Mouse (Mus musculus) megakaryocyte progenitor cell, adult 5-6 weeks (primary cell): ENCODE data around the gene Cnot2. TPM values are rescaled to one million over a fixed set of nuclear protein-coding genes. Genes with fewer than 3 reads are reported as not detected.

ENCODE experiments used
- ATAC-seq: replicated peaks from 2 replicates; pipeline ENCODE4 v1.8.0; 2016; ENCODE audit warnings: mild to moderate bottlenecking, moderate TSS enrichment, inconsistent platforms; ENCODE audit not compliant: poor library complexity
- total RNA-seq, 2 experiments: library from RNA; stranded (forward) in 1 of 2; stranded (reverse) in 1 of 2; fragments of 157-497, 149-512 nt in 1 of 2; fragments of 200-1000 nt in 1 of 2; gene quantifications; 2 replicates each; pipeline versions ENCODE4 v1.2.3 to v1.2.4; 2015 to 2017

The Cnot2 gene
- total RNA-seq, 2 experiments from 2014 or later, result 100 to 101 TPM

GRCm38 (mm10) chr10:116481917-116482316, 99.4 kb downstream of the Cnot2 start:
- ATAC-seq, result peak; percentile 94

GRCm38 (mm10) chr10:116480988-116481387, 100.3 kb downstream of the Cnot2 start:
- ATAC-seq, result no peak

GRCm38 (mm10) chr10:116476559-116476958, 104.8 kb downstream of the Cnot2 start:
- ATAC-seq, result no peak

GRCm38 (mm10) chr10:116475725-116476124, 105.6 kb downstream of the Cnot2 start:
- no peak for ATAC-seq

- ATAC-seq, result 0 out of 2 replicates have a peak, but pooled peaks have one; percentile 30
These were observed 107.4 kb downstream of the Cnot2 start, which contains the start of gene Kcnmb4 for GRCm38 (mm10) chr10:116473759-116474549. Gene Kcnmb4, minus strand, starts transcription at chr10:116473878.

- peak; percentile 61 for ATAC-seq
These were observed 108.1 kb downstream of the Cnot2 start for GRCm38 (mm10) chr10:116473071-116473758.

GRCm38 (mm10) chr10:116472579-116472978, 108.7 kb downstream of the Cnot2 start:
- no peak for ATAC-seq

- ATAC-seq, result no peak
These were observed 110.9 kb downstream of the Cnot2 start for GRCm38 (mm10) chr10:116470306-116470925.

GRCm38 (mm10) chr10:116468094-116468493, 113.2 kb downstream of the Cnot2 start:
- no peak for ATAC-seq

GRCm38 (mm10) chr10:116463753-116464345, 117.5 kb downstream of the Cnot2 start:
- ATAC-seq, result peak; percentile 63

- ATAC-seq, result no peak
These were observed 119.9 kb downstream of the Cnot2 start for GRCm38 (mm10) chr10:116461443-116461842.

GRCm38 (mm10) chr10:116458786-116459185, 122.5 kb downstream of the Cnot2 start:
- ATAC-seq, result no peak

- no peak for ATAC-seq
These were observed 128.5 kb downstream of the Cnot2 start for GRCm38 (mm10) chr10:116452771-116453170.

GRCm38 (mm10) chr10:116450621-116451020, 130.7 kb downstream of the Cnot2 start:
- ATAC-seq, result no peak

GRCm38 (mm10) chr10:116448166-116448565, 133.1 kb downstream of the Cnot2 start:
- ATAC-seq, result no peak

GRCm38 (mm10) chr10:116447176-116447575, 134.1 kb downstream of the Cnot2 start:
- ATAC-seq, result no peak

- no peak for ATAC-seq
These were observed 135.3 kb downstream of the Cnot2 start for GRCm38 (mm10) chr10:116446040-116446439.

- no peak for ATAC-seq
These were observed 136.5 kb downstream of the Cnot2 start for GRCm38 (mm10) chr10:116444826-116445225.

- ATAC-seq, result no peak
These were observed 136.9 kb downstream of the Cnot2 start for GRCm38 (mm10) chr10:116444371-116444770.

GRCm38 (mm10) chr10:116440946-116441345, 140.4 kb downstream of the Cnot2 start:
- no peak for ATAC-seq

GRCm38 (mm10) chr10:116440088-116440487, 141.2 kb downstream of the Cnot2 start:
- no peak for ATAC-seq
